Mouse (Mus musculus) neural tube, embryonic 15.5 days (tissue): Measurements from ENCODE around the gene Arg2. TPM values are rescaled to one million over a fixed set of nuclear protein-coding genes. Genes with fewer than 3 reads are reported as not detected.
"Not testable (repeated sequence)": the region's sequence is repeated elsewhere in the genome, so short reads cannot be mapped to it uniquely, and the experiment has no call there.

ENCODE experiments used
- ATAC-seq: fragments of 200-750 bp; cut with Nextera tagmentation; 2 replicates; pipeline ENCODE4 v1.8.0; 2017; ENCODE audit warnings: mild to moderate bottlenecking, moderate TSS enrichment, moderate library complexity; ENCODE audit not compliant: low FRiP score
- H3K27ac ChIP-seq: fragments of 300-500 bp; sonication (generic); replicated peaks from 2 replicates; pipeline ENCODE4 v1.5.1; 2015; ENCODE audit warnings: mild to moderate bottlenecking, inconsistent platforms
- H3K27me3 ChIP-seq: fragments of 300-500 bp; sonication (generic); replicated peaks from 2 replicates; pipeline ENCODE4 v1.6.1; 2015; ENCODE audit warnings: inconsistent platforms
- H3K36me3 ChIP-seq: fragments of 300-500 bp; sonication (generic); 2 replicates; pipeline ENCODE4 v1.6.1; 2015; ENCODE audit warnings: inconsistent platforms
- H3K4me1 ChIP-seq: fragments of 300-500 bp; sonication (generic); 2 replicates; pipeline ENCODE4 v1.6.1; 2015; ENCODE audit warnings: inconsistent platforms
- H3K4me2 ChIP-seq: fragments of 300-500 bp; sonication (generic); 2 replicates; pipeline ENCODE4 v1.6.1; 2015; ENCODE audit warnings: inconsistent platforms, mild to moderate bottlenecking, moderate library complexity
- H3K4me3 ChIP-seq: fragments of 300-500 bp; sonication (generic); replicated peaks from 2 replicates; pipeline ENCODE4 v1.5.1; 2015; ENCODE audit warnings: mild to moderate bottlenecking, inconsistent platforms
- H3K9ac ChIP-seq: fragments of 300-500 bp; sonication (generic); replicated peaks from 2 replicates; pipeline ENCODE4 v1.6.1; 2015; ENCODE audit warnings: mild to moderate bottlenecking, inconsistent platforms
- H3K9me3 ChIP-seq: fragments of 300-500 bp; sonication (generic); replicated peaks from 2 replicates; pipeline ENCODE4 v1.6.1; 2016; ENCODE audit warnings: inconsistent platforms
- WGBS: fragments of 180-500 bp; shearing (Covaris S2); methylation state at CpG from one replicate; pipeline ENCODE4 v1.1.7; 2015; ENCODE audit warnings: mixed read lengths; 5-methylcytosine and 5-hydroxymethylcytosine counted together
- polyA plus RNA-seq: library from polyadenylated mRNA; unstranded; fragments of >200 nt; fragmentation: Nextera tagmentation; extraction: Ambion mirVana; gene quantifications from 2 replicates; pipeline ENCODE4 v1.2.1, GENCODE M21; 2015

Gene Arg2
- polyA plus RNA-seq, 1 experiment from 2014 or later = 30.5 TPM

DNA sequence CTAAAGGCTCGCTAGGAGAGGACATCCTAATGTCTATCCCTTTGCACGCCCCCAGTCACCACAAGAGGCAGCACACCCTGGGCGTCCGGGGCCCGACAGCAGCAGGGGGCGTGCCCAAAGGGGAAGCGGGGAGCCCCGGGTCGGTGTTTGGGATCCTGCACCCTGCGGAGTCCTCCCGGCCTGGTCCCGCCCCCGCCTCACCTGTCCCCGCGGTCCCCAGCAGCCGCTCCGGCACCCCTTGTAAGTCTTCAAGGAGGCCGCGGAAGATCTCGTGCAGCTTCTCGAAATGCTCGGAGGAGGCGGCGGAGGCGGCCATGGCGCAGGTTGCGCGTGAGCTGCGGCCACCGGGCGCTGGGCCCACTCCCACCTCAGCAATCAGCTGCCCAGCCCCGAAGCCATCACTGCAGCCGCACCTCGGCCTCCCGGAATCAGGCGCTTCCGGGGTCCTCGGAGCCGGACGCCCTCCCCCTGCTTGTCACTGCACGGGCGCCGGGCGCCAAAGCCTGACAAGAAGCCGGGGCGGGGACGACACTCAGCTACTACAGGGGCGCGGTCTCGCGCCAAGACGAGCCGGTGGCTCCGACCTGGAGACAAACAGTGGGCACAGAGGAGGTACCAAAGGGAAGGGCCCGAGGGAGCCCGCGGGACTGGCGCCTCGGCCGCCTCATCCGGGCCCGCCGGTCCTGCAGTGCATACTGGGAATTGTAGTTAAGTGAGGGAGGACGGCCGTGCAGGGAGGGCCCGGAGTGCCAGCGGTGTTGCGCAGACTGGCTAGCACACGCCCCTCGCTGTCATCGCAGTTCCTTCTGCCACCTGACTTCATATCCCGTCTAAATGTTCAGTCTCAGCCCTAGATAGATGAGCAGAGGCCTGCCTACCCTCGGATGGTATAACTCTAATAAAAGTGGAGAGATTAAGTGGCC is 41.7 kb downstream of the Arg2 start, which contains the start of gene Vti1b:
Gene Vti1b (minus strand): TSS at position 649 of the 923 bp plus-strand sequence.
- Histone ChIP-seq H3K27me3 (no peaks in the 10 kb centered on the region), H3K9me3 (no peaks in the 10 kb centered on the region), H3K36me3 (peaks cover 24% of the 10 kb centered on the region), H3K4me3 (peak within 1 kb of the TSS; percentile 88), H3K4me2 (peak within 1 kb of the TSS; percentile 83), H3K9ac (peak within 1 kb of the TSS; percentile 84), H3K27ac (peak within 1 kb of the TSS; percentile 98), H3K4me1 (peaks cover 26% of the 10 kb centered on the region)
- ATAC-seq = peak; percentile 98
- under 1% methylated on average over 70 of the region's 73 CpGs for WGBS

DNA sequence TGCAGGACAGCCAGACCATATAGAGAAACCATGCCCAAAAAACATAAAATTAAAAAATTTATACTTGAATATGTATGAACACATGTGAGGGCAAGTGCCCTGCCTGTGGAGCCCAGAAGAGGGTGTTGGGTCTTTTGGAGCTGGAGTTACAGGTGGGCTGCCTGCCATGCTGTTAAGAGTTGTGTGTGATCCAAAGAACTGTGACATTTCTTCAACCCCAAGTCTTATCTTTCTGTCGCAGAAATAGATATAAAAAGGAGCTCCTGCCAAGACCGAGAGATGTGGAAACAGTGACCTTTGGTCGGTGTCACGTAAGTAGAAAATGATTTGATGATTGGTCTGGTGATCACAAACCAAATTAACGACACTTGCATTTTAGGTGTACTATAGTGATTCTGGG is 43.1 kb downstream of the Arg2 start:
- no peaks in the 10 kb centered on the region for H3K9me3 ChIP-seq
- H3K27me3 ChIP-seq = no peaks in the 10 kb centered on the region
- ATAC-seq = no peak
- H3K4me3 ChIP-seq = no peak overlapping the region
- H3K4me2 ChIP-seq = no peak overlapping the region
- peaks cover 24% of the 10 kb centered on the region for H3K4me1 ChIP-seq
- H3K27ac ChIP-seq = no peak overlapping the region
- 88% methylated on average over 5 of the region's 5 CpGs for WGBS
- no peak overlapping the region for H3K9ac ChIP-seq
- peaks cover 26% of the 10 kb centered on the region for H3K36me3 ChIP-seq

GRCm38 (mm10) chr12:79175998-79176397 is 45.4 kb downstream of the Arg2 start:
- Histone ChIP-seq H3K9me3 (no peaks in the 10 kb centered on the region), H3K4me1 (peaks cover 10% of the 10 kb centered on the region), H3K27ac (no peak overlapping the region), H3K9ac (no peak overlapping the region), H3K27me3 (no peaks in the 10 kb centered on the region), H3K36me3 (peaks cover 35% of the 10 kb centered on the region), H3K4me3 (no peak overlapping the region), H3K4me2 (no peak overlapping the region)
- WGBS = 95% methylated on average over 5 of the region's 5 CpGs
- no peak for ATAC-seq

- H3K27ac ChIP-seq, ATAC-seq, H3K27me3 ChIP-seq, H3K9ac ChIP-seq, H3K4me3 ChIP-seq, H3K4me2 ChIP-seq, H3K9me3 ChIP-seq: not testable (repeated sequence)
- 94% methylated on average over 4 of the region's 6 CpGs for WGBS
- Histone ChIP-seq H3K36me3 (peaks cover 69% of the 10 kb centered on the region), H3K4me1 (peaks cover 11% of the 10 kb centered on the region)
Observed at GRCm38 (mm10) chr12:79185160-79185559, 54.6 kb downstream of the Arg2 start.

DNA sequence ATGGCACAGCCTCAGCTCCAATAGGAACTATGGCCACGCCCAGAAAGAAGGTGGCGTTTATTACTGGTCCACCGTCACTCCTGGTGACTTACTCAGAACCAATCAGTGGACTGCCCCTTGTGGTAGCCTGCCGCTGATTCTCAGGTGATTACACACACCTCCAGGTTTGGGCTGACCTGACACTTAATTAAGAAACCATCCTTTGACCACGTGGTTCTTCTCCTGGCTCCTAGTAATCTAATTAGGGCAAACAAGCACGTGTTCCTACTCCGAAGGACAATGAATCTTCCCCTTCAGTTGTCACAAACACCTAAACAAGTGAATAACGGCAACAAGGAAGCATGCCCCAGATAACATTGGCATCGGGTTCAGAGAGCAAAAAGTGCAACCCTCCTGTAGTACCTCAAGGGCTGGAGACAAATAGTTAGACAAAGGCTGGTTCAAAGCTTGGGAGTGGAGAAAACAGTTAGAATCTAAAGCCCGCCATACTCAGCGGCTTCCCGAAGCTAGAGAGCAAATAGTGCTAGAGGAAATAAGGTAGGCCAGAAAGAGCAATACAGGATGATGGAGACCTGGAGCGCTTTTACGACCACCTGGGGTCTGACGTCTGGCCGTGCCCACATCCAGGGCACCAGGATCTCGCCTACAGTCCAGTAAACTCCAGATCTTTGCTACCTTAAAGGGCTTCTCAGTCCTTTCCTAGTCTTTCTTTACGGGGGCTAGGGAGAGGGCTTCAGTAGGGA is 60.5 kb downstream of the Arg2 start:
- Histone ChIP-seq H3K36me3 (peaks cover 23% of the 10 kb centered on the region), H3K4me3 (peak overlapping the region; percentile 58), H3K27me3 (no peaks in the 10 kb centered on the region), H3K9ac (peak overlapping the region; percentile 60), H3K9me3 (no peaks in the 10 kb centered on the region), H3K4me1 (peaks cover 24% of the 10 kb centered on the region), H3K4me2 (peak overlapping the region; percentile 65), H3K27ac (peak overlapping the region; percentile 77)
- WGBS = under 1% methylated on average over 18 of the region's 18 CpGs
- peak; percentile 95 for ATAC-seq

DNA sequence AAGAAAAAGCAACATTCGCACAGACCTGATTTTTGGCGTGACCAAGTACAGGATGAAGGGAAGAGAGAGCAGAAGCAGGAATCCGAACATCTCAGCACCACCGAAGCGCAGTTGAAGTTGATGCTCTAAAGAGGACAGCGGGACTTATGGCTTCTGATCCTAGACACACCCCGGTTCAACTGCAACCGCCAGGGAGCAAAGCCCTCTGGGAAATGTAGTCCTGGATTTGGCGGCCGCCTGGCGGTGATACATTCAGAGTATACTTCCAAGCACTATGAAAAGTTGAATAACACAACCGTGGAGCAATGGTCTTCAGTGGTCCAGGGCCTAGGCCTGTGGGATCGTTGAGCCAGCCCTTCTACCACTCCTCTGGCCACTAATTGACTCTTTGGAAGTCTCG is 61.1 kb downstream of the Arg2 start:
- no peaks in the 10 kb centered on the region for H3K27me3 ChIP-seq
- peak overlapping the region; percentile 65 for H3K4me2 ChIP-seq
- H3K36me3 ChIP-seq = peaks cover 17% of the 10 kb centered on the region
- ATAC-seq = peak; percentile 86
- no peaks in the 10 kb centered on the region for H3K9me3 ChIP-seq
- H3K4me3 ChIP-seq = peak overlapping the region; percentile 58
- H3K27ac ChIP-seq = peak overlapping the region; percentile 77
- H3K4me1 ChIP-seq = peaks cover 24% of the 10 kb centered on the region
- 5% methylated on average over 14 of the region's 14 CpGs for WGBS
- peak overlapping the region; percentile 60 for H3K9ac ChIP-seq

DNA sequence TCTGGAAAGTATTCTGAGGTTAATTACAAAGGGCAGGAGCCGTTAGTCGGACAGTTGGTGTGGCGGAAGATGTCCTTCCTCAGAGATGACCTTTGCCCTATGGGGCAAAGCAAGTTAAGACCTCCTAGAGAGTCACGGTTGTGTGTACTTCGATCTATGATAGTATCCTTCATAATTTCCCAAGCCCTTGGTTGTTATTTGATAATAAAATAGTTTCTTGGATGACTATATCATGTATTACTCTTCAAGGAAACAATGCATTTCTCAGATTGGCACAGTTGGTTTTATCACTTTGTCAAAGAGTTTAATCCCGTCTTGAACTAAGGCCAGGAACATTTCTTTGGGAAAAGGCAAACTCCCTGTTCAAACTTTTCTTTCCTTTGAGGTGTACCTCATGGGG is 61.6 kb downstream of the Arg2 start, which contains the start of gene Rdh11:
Gene Rdh11 (minus strand): TSS at position 101 of the 400 bp plus-strand sequence.
- 68% methylated on average over 6 of the region's 6 CpGs for WGBS
- H3K9ac ChIP-seq = peak within 1 kb of the TSS; percentile 60
- H3K4me3 ChIP-seq = peak within 1 kb of the TSS; percentile 58
- peaks cover 12% of the 10 kb centered on the region for H3K36me3 ChIP-seq
- peak within 1 kb of the TSS; percentile 65 for H3K4me2 ChIP-seq
- no peaks in the 10 kb centered on the region for H3K9me3 ChIP-seq
- no peak for ATAC-seq
- peaks cover 24% of the 10 kb centered on the region for H3K4me1 ChIP-seq
- peak within 1 kb of the TSS; percentile 77 for H3K27ac ChIP-seq
- H3K27me3 ChIP-seq = no peaks in the 10 kb centered on the region

GRCm38 (mm10) chr12:79193441-79193840 is 62.9 kb downstream of the Arg2 start:
- ATAC-seq = no peak
- H3K27me3 ChIP-seq = no peaks in the 10 kb centered on the region
- H3K27ac ChIP-seq = no peak overlapping the region
- H3K4me3 ChIP-seq = no peak overlapping the region
- no peak overlapping the region for H3K4me2 ChIP-seq
- WGBS = 5% methylated on average over 3 of the region's 3 CpGs
- no peak overlapping the region for H3K9ac ChIP-seq
- no peaks in the 10 kb centered on the region; the same call in 1 of the 2 replicates for H3K36me3 ChIP-seq
- H3K4me1 ChIP-seq = peaks cover 24% of the 10 kb centered on the region
- H3K9me3 ChIP-seq = no peaks in the 10 kb centered on the region

GRCm38 (mm10) chr12:79197105-79197504 is 66.5 kb downstream of the Arg2 start:
- no peak overlapping the region for H3K4me3 ChIP-seq
- ATAC-seq = no peak
- 89% methylated on average over 5 of the region's 5 CpGs for WGBS
- H3K27me3 ChIP-seq = no peaks in the 10 kb centered on the region
- no peaks in the 10 kb centered on the region for H3K36me3 ChIP-seq
- no peak overlapping the region for H3K4me2 ChIP-seq
- no peak overlapping the region for H3K27ac ChIP-seq
- no peaks in the 10 kb centered on the region for H3K9me3 ChIP-seq
- H3K4me1 ChIP-seq = peaks cover under 1% of the 10 kb centered on the region; the same call in 1 of the 2 replicates
- no peak overlapping the region for H3K9ac ChIP-seq

DNA sequence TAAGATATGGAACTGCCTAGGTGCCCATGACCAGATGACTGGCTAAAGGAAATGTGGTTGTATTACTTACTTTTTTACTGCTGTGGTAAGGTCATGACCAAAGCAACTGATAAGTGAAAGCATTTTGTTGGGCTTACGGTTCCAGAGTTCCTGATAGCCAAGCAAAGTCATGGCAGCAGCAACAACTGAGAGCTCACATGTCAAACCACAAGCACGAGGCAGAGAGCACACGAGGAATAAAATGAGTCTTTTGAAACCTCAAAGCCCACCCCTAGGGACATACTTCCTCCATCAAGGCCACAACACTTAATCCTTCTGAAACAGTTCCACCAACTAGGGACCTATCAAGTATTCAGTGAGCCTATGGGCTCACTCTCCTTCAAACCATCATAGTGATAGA is 71.3 kb downstream of the Arg2 start:
- no peaks in the 10 kb centered on the region for H3K27me3 ChIP-seq
- WGBS = 71% methylated on average over 3 of the region's 3 CpGs
- no peak overlapping the region for H3K27ac ChIP-seq
- no peak for ATAC-seq
- H3K36me3 ChIP-seq = no peaks in the 10 kb centered on the region
- H3K4me2 ChIP-seq = no peak overlapping the region
- H3K4me3 ChIP-seq = no peak overlapping the region
- H3K4me1 ChIP-seq = no peaks in the 10 kb centered on the region
- H3K9me3 ChIP-seq = no peaks in the 10 kb centered on the region
- no peak overlapping the region for H3K9ac ChIP-seq
